Mouse (Mus musculus): Measurements from ENCODE around the gene Tpgs1.
A peak's percentile ranks its signal among the peaks of the same experiment; 100 is the strongest.

Tpgs1 gene

DNA sequence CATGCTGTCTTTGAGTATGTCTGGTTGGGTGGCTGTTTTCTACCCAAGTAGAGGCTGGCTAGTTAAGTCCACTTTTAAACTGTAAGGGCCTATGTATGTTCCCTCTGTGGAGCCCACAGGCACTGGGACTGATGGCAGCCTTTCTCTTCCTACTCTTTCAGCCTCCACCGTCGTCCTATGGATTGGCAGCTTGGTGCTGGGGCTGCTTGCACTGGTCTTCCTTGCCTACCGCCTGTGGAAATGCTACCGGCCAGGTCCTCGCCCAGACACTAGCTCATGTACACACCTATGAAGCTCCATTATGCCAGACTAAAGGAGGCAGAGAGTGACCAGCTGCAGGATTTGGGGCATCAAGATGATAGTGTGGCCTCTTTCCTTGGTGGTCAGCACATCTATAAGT lies 1.1 kb upstream of the Tpgs1 start:
- DNase-seq (ENCODE audit: low spot score in 2 of 2), result no peak

DNA sequence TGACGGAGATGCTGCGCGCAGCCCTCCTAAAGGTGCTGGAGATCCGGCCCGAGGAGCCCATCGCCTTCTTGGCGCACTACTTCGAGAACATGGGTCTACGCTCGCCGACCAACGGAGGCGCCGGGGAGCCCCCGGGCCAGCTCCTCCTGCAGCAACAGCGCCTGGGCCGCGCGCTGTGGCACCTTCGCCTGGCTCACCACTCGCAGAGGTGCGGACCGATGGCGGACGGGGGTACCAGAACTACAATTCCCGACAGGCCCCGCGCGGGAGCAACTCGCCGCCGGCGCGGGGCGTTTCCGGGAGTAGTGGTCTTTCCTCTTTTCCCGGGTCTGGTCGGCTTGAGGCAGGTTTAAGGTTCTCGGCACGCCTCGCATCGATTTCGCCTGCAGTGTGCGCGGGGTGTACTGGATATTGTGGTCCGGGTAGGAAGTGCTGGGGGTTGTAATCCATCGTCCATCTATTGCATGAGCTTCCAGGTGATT lies 448 bp downstream of the Tpgs1 start:
- peak; percentile 67 to 72 for DNase-seq (ENCODE audit: low spot score in 2 of 2)

DNA sequence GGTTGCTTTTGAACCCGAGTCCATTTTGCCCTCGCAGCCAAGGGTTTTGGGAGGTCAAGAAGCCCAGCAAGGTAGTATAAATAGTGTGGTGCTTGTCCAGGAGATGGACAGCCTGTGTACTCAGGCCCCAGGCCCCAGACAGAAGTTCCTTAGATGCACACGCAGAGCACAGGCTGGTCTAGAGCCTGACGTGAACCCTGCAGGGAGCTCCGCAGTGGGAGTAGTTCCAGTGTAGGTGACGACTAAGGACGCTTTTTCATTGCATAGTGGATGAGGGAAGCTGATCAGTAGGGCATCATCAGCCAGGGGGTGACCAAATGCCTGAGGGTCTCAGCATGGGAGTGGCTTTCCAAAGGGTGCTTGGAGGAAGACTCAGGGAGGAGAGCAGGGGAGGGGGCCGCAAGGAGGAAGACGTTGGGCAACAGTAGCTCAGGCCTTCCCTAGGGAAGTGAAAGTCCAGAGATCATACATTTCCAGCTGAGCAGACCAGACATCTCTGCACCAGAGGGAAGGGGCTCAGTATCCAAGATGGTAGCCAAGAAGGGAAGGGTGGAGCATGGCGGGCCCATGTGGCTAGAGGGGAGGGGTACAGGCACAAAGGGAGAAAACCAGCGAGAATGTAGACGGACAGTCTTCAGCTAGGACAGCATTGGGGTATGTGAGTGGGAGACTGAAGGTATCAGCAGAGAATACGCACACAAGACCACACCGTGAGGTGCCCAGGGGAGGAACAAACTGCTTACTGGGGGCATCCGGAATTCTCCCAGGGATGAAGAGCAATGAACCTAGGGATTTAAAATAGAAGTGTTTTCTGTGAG lies 1.1 kb downstream of the Tpgs1 start:
- DNase-seq (ENCODE audit: low spot score in 2 of 2), result no peak

DNA sequence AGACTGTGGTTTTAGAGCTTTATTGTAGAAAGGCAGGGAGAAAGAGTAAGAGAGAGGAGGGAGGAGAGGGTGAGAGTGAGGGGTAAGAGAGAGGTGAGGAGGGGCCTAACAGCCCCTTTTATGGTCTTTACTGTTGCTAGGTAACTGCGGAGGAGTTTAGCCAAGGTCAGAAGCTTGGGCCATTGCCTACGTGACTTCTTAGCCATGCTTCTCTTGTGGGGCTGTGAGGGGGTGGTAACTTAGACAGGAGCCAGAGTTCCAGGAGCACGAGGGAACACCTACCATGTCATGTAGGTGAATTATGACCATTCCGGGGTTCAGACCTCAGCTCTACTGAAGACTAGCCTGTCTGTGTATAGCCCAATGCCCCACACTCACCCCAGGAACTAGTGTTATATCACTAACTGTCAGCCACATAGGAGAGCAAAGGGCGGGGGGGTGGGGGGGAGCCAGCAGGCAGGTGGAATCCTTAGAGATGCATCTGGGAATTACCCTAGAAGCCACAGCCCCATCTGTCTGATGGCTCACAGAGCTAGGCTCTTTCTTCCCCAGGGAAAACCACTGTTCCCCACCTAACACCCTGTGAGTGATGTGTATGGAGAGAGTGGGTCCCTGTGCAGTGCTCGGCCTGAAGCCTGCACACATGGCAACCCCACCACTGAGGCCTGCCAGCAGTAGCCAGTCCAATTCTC lies 2.4 kb downstream of the Tpgs1 start:
- no peak for DNase-seq (ENCODE audit: low spot score in 2 of 2)

DNA sequence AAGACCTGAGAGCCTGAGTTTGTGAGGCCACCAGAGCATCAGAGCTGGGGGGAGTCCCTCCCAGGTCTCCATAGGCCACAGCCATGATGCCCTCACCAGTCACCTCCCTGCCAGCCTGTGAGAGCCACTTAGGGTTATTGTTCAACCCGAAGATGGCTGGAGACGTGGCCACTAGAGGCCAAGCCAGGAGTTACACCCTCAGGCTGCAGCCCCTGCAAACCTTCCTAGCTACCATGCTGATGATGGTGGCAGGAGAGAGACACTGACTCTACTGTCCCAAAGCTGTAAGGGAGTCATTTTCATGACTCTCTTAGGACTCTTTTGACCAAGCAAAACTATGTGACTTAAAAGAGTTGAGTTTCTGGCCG lies 2.9 kb downstream of the Tpgs1 start:
- DNase-seq (ENCODE audit: low spot score in 2 of 2), result no peak

DNA sequence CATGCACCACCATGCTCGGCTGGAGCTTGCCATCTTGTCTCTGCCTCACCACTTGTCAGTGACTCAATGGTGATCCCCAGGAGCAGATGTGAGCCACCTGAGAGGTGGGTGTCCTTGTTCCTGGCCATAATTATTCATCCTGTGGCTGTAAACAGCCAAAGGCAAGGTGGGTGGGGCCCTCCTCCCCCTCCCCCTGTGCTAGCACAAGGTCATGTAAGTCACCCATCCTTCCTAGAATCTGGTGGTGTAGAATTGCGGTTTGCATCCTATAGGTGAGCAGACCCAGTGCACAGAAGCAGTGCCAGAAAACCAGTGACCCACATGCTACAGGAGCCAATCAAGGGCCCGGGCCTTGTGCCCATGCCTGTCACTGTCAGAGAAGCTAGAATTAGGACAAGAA lies 3.9 kb downstream of the Tpgs1 start:
- no peak for DNase-seq (ENCODE audit: low spot score in 2 of 2)

DNA sequence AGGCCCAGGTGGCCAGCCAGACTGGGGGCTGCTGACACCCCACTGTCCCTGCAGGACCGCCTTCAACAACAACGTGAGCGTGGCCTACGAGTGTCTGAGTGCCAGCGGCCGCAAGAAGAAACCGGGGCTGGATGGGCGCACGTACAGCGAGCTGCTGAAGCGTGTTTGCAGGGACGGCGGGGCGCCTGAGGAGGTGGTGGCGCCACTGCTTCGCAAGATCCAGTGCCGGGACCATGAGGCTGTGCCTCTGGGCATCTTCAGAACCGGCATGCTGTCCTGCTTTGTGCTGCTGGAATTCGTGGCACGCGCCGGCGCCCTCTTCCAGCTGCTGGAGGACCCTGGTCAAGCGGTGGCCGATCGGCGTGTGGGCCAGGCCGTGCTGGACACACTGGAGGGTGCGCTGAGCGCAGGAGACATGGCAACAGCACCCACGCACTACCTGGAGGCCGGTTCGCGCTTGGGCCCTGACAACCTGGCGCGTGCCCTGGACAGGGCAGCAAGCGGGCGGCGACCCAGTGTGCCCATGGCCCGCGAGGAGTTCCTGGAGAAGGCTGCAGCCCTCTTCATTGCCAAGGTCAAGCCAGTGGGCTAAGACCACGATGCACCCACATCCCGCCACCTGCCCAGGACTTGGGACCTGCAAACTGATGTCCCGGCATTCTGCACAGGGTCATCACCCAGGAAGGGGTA lies 6.3 kb downstream of the Tpgs1 start:
- no peak for DNase-seq (ENCODE audit: low spot score in 2 of 2)

DNA sequence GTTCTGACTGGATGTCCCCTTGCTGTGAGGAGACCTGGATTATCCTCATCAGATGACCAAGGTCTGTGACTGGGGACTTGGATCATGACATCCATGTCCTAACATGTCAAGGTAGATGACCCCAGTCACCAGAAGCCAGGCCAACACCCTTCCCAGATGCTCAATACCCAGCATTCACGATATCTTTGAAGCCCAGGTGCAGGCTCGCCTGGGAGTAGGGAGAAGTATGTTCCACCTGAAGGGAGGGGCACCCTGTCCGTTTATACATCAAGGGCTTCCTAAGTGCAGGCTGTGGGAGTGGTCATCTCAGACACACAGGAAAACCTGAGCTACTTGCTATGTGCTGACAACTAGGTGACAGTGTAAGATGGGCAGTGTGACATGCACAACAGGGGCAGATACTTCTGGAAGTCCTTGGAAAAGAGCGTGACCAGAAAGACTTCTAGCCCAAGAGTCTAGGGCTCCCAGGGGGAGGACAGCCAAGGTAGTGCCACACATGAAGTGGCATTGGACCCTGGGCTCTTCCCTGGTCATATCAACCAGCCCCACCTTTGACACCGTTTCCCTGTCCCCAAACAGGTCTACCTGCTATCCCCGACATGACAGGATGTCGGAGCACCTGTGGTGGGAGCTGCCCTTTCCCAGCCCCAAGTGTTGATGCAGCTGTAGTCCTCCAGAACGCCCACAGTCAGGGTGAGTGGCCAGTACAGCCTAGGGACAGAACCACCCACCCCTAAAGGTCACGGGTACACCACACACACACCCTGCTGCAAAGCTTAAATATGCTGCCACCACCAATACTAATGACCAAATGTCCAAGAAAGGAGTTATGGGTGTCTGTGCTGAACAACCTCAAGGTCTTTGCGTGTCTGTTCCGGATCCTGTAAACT lies 11.7 kb downstream of the Tpgs1 start:
- no peak for DNase-seq (ENCODE audit: low spot score in 2 of 2)

DNA sequence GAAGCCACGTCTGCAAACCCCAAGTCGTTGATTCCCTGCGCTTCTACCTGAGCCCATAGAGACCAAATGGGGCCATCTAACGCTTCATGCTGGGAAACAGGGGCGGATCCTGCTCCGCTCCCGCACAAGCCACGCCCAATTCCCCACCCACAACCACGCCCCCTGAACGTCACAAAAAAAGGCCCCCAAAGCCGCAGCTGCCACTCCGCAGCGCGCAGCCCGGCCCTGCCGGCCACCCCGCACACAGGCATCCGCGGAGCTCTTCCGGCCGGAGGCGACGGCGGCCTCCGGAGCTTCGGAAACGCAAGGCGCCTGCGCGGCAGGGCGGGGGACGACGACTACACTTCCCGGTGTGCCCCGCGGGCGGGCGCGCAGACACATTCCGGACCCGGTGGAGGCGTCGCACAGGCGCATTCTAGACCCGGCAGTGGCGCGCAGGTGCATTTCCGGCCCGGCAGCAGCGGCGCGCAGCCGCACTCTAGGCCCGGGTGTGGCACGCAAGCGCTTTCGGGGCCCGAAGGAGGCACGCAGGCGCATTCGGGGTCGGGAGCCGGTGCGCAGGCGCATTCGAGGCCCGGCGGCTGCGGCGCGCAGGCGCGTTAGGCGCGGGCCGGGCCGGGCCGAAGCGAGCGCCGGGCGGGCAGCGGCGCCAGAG lies 12.5 kb downstream of the Tpgs1 start, which contains the start of gene Cdc34:
Cdc34 (plus strand) TSS at position 605 of the 655 bp plus-strand sequence.
- DNase-seq (ENCODE audit: low spot score in 2 of 2), result peak; percentile 99 to 100

DNA sequence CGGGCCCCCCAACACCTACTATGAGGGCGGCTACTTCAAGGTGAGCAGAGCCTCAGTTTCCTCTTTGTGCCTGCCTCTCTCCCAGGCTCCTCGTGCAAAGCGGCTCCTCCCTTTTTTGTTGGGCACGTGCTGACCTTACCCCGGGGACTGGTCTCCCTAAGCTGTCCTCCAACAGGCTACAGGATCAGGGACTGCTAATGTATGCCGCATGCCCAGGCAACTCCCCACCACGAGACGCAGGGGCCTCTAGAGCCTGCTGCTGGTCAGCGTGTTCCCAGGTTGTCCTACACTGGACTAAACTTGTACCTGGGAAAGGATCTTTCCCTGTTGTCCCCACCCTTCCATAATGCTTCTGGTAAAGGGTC lies 13.4 kb downstream of the Tpgs1 start:
- DNase-seq (ENCODE audit: low spot score in 2 of 2), result peak in 1 of 2 experiments; percentile 26

DNA sequence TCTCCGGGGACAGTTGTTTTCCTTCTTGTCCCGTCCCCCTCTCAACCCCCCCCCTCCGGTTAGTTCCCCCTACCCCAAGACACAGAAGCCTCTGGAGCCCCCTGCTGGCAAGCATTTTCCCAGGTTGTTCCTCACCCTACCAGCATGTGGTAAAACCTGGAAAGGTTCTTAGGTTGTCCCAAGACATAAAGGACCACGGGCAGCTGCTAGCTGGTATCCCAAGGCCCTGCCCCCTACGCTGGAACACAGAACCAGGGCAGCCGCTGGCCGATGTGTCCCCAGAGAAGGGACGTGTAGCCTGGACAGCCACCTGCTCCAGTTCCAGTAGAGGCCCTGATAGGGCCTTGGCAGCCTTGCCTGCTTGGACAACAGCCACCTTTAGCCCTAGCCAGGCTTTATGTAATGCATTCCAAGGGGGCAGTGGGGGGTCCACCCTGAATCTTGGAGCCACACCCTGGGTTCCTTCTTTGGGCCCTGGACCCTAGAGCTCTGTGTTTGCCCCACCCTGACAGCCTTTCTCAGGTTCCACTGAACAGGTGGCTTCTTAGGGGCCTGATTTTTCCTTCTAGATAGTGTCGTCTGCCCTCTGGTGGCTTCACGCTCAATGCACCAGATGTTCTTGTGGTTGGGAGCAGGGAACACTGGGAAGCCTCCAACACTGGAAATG lies 13.9 kb downstream of the Tpgs1 start:
- peak in 1 of 2 experiments; percentile 34 for DNase-seq (ENCODE audit: low spot score in 2 of 2)

DNA sequence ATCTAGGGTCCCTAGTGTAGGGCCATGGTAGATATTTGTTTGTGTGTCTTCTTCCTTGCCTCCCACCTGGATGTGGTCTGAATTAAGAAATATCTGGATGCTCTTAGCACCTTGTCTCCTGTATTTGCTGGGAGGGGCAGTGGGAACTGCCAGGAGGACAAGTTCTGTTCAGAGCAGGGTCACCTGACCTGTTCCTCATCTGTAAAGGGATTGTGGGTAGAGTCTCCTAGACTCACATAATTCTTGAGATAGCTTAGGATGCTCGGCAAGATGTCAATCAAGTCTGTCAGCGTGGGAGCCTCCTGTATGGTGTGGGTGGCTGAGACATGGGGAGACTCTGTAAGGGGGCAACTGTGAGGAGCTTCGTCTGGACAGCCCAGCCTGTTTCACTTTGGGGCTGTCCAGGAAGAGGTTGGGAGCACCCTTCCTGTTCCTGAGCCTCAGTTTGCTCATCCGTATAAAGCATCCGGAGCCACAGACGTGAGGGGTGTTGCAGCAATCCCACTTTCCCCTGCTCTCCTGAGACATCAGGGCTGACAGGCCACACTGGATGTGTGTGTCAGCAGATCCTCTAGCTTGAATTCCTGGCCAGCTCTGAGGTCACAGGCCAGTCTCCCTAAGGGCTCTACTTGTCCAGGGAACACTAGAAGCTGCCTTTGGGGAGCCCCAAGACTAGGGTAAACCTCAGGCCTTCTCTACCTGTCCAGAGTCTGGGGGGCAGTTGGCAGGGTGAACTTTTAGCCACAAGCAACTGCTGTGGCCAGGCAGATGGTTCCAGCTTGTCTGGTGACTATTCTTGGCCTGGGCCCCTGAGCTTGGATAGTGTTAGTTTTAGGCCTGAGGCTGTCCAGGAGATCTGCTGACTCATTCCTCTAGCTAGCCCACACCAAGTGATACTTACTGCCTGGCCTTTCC lies 14.8 kb downstream of the Tpgs1 start:
- DNase-seq (ENCODE audit: low spot score in 2 of 2), result no peak

DNA sequence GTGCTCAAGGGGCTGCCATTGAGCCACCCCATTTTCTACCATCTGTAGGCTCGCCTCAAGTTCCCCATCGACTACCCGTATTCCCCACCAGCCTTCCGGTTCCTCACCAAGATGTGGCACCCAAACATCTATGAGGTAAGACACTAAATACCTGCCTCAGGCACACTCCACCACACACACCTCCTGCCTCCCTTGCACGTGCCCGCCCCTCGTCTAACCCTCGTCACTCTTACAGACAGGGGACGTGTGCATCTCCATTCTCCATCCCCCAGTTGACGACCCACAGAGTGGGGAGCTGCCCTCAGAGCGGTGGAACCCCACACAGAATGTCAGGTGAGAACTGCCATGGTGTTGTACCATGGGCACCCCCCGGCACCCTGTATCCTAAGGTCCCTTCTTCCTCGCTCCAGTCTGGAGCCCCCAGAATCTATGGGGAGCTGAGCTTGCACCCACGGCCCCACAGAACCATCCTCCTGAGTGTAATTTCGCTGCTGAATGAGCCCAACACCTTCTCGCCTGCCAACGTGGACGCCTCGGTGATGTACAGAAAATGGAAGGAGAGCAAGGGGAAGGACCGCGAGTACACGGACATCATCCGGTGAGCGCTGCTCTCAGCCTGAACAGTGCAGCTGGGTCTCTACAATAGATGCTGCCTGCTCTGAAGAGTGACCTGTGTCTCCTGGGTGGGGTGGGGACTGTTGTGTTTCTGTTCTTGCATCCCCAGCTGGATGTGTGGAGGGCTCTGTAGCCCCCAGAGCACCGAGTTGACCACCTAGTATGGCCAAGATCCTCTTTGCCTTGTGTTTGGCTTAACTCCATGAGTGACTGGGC lies 15.8 kb downstream of the Tpgs1 start:
- no peak for DNase-seq (ENCODE audit: low spot score in 2 of 2)

DNA sequence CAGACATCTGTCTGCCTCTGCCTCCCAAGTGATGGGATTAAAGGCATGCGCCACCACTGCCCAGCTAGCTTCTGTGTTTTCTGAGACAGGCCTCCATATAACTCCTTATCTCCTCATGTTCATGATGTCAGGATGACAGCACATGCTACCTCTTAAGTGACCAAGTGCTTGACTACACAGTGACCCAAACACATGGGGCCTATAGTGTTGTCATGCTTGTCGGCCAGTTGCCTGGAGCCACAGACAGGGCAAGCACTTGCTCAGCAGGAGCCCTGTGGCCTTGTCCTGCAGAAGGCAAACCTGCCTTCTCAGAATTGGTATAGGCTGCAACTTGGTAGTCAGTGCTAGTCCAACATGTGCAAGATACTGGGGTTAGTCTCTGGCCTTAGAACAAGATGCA lies 17.1 kb downstream of the Tpgs1 start:
- no peak for DNase-seq (ENCODE audit: low spot score in 2 of 2)

DNA sequence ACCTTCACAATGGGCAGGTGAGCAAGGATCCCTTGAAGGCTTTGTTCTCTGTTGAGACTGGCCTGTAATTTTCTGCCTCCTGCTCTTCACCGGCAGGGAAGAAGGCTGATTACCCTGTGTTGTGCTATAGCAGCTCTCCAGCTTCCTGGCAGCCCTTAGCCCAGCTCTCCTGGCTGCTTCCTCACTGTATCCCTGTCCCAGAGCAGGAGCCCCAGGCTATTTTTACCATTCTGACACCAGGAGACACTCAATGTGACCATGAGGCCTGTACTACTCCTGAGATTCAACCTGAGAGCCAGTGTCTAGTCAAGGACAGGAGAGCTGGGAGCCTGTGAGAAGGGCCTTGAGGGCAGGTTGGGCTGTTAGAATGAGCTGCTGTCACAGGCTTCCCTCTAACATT lies 17.5 kb downstream of the Tpgs1 start:
- DNase-seq (ENCODE audit: low spot score in 2 of 2), result no peak

DNA sequence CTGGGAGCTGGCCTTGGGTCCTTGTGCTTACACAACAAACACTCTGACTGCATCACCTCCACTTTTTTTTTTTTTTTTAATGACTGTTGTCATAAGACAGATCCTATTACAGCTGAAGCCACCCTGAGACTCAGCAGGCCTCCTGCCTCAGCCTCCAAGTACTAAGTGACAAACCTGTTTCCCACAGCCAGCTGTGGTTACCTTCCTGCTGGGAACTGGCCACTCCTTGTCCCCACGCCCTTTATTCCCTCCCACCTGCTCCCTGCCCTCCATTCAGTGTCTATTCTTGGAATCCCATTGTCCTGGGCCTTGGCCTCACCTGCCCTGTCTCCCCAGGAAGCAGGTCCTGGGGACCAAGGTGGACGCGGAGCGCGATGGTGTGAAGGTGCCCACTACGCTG lies 18.3 kb downstream of the Tpgs1 start:
- DNase-seq (ENCODE audit: low spot score in 2 of 2), result no peak

DNA sequence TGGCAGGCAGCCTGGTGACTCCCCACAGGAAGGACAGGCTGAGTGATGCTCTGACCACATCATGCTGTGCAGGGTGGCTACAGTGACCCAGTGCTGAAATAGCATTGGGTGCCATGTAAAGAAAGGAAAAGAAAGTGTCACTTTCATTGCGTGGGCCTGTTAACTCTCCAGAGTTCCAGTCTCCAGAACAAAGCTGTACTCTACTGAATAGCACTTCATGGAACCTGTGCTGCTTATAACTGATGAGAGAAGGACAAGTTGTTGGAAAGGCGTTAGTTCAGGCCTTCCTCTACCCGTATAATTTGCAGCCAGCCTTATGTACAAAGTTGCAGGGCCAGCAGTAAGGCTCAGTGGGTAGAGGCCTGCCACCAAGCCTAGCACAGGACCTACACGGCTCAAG lies 19.6 kb downstream of the Tpgs1 start, which contains the start of gene Gzmm:
Gzmm (plus strand) TSS at position 301 of the 400 bp plus-strand sequence.
- no peak for DNase-seq (ENCODE audit: low spot score in 2 of 2)

DNA sequence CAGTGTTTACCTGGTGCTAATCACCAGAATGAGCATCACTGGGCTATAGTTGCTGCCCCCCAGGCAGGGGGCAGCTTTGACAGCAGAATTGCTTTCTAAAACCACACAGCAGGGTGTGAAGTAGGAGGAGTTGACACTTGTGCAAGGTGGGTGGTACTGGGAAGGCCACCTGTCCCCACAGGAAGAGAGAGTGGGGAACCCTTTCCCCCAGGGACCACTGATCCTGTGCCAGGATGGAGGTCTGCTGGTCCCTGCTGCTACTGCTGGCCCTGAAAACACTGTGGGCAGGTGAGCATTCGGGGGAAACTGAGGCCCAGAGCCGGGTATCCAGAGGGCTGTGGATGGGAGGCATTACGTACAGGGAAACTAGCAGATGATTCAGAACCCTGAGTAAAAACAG lies 20.0 kb downstream of the Tpgs1 start:
- DNase-seq (ENCODE audit: low spot score in 2 of 2), result no peak

All from spleen, postnatal 36 days (tissue).